Mouse (Mus musculus): ENCODE data around the gene Ppp2r5d.

- TF ChIP-seq GATA1 (IDR thresholded peaks at IDR 0.05; ENCODE audit: low read length) (no peak), TAL1 (IDR thresholded peaks at IDR 0.05; ENCODE audit: low read length) (no peak)
These were observed 30.9 kb downstream of the Ppp2r5d start, which contains the start of gene Rrp36 for GRCm38 (mm10) chr17:46673850-46674529.

Measured in erythroblast, embryonic 14.5 days (primary cell).